Mouse (Mus musculus) small intestine, adult 2 months (tissue): ENCODE measurements around the gene Srrm3.

Source experiments
- CTCF ChIP-seq: fragments of 200-500 bp; IDR thresholded peaks from 2 replicates; pipeline ENCODE4 v1.5.1; 2012; ENCODE audit warnings: low read depth, mild to moderate bottlenecking, control low read depth, inconsistent platforms, low read length, moderate library complexity, mixed read lengths; ENCODE audit not compliant: insufficient replicate concordance, insufficient read length; ENCODE audit errors: extremely low read depth
- POLR2A ChIP-seq: fragments of 200-500 bp; IDR thresholded peaks from 2 replicates; pipeline ENCODE4 v1.6.1; 2012; ENCODE audit warnings: low read depth, mild to moderate bottlenecking, control low read depth, inconsistent platforms, low read length, moderate library complexity

GRCm38 (mm10) chr5:135866662-135867061 is 60.0 kb downstream of the Srrm3 start:
- TF ChIP-seq POLR2A (no peak), CTCF (no peak)
